Mouse (Mus musculus): ENCODE measurements around the gene Ccdc155.
"Not testable (repeated sequence)": the region's sequence is repeated elsewhere in the genome, so short reads cannot be mapped to it uniquely, and the experiment has no call there.

Gene Ccdc155

DNA sequence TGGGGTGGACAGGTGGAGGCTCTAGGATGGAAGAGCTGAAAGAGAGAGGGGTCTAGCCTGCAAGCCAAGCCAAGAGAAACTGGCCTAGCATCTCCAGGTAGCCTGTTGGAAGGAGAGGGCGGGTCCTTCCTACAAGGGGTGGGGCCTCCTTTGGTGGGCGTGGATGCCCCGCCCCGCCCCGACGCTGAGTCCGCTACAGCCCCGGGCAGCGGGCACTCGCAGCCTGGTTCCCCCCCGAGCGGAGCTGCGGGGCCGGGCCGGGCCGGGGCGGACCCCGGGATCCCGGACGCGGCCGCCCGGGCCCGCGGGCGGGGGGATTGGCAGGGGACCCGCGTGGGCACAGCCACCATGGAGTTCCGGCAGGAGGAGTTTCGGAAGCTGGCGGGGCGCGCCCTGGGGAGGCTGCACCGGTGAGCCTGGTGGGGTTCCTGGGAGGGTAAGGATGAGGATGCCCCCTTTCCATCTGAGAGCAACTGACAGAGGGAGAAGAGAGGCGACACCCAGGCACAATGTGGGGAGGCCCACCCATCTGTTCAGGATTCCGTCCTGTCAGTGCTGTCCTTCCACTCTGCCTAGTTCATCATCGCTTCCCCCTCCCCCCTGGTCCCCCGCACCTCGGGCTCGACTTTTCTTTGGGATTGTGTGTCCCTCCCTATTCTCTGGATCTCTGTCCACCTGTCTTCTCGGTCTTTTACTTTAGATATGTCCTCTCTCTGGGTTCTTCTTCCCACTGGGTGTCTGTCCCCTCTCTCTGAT is 40.8 kb downstream of the Ccdc155 start, which contains the start of gene Slc17a7:
Gene Slc17a7 (plus strand): TSS at position 215 of the 756 bp plus-strand sequence.
- in situ Hi-C loops (cut with MboI), result no loop called here

DNA sequence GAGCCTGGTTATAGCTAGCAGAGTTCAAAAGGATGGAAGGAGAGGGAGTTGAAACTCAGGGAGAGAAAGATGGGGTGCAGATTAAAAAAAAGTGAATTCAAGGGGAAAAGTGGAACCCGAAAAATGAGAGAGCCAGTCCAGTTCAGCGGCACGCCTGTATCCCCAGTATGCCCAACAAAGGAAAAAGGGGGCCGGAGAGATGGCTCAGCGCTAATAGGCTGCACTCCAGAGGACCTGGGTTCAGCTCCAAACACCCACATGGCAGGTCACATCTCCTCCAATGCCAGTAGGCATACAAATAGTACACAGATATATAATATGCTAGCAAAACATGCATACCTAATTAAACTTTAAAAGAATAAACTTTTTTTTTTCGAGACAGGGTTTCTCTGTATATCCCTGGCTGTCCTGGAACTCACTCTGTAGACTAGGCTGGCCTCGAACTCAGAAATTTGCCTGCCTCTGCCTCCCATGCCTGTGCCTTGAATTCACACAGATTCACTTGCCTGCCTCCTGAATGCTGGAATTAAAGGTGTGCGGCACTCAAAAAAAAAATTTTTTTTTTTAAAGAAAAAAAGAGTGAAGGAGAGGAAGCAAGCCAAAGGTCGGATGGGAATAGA is 41.6 kb downstream of the Ccdc155 start:
- in situ Hi-C loops (cut with MboI), result no loop called here

DNA sequence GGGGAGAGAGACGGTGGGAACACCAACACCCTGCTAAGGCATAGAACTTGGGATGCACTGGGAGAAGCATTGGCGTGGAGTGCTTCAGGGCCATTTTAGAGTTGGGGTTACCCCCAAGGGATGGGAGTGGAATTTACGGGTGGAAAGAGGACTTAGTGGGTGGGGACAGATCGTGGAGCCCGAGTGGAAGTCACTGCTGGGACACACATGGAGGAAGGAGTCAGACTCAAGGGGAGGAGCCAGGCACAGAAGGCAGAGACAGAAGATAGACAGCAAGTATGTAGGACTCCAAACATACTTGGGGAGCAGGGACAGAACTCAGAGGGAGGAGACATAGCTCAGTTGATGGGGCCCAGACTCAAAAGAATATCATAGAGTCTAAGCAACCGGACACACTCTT is 42.1 kb downstream of the Ccdc155 start:
- in situ Hi-C loops (cut with MboI), result no loop called here

DNA sequence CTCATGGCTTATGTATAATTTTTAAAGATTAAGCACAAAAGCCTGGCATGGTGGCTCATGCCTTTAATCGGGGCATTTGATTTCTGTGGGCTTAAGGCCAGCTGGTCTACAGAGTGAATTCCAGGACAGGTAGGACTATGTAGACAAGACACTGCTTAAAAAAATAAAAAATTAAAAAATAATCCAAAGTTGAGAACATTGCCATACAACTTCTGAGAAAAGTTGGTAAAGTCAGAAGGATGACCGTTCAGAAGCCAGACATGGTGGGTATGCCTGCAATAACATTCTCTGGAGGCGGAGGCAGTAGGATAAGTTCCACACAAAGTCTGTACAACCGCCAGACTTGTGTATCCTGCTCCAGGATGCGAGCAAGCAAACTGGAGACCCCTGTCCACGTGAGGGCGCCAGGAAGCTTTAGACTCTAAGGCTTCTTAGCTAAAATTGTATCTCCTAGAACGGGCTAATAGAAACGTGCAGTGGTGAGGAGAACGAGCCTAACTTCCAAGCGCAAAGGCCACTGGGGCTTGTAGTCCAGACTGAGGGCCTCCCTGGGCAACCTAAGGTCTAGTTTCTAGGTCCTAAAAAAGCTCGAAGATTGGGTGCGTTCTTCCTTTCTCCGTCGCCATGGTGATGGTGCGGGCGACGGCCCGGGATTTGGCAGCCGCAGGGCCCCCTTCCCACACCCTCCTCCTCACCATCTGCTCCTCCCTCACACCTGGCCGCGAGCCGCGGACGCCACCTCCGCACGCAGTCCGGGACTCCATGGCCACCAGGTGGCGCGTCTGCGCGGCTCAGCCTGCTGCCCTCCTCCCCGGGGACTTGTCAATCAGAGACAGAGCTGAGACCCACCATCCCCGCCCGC is 42.8 kb downstream of the Ccdc155 start:
- in situ Hi-C loops (cut with MboI), result no loop called here

DNA sequence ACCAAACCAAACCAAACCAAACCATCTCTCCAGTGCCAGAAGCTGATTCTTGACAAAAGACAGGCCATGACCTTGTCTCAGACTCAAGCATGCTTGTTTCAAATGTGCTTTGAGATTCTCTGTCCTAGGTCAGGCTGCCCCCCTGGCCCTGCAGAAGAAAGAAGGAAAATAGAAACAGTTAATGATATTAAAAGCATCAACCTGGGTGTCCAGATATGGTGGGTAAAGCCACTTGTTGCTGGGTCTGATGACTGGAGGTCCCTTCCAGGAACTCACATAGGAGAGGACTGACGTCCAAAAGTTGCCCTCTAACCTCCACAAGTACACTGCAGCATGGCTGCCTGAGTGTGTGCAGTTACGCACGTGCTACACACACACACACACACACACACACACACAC is 43.8 kb downstream of the Ccdc155 start:
- in situ Hi-C loops (cut with MboI), result no loop called here

DNA sequence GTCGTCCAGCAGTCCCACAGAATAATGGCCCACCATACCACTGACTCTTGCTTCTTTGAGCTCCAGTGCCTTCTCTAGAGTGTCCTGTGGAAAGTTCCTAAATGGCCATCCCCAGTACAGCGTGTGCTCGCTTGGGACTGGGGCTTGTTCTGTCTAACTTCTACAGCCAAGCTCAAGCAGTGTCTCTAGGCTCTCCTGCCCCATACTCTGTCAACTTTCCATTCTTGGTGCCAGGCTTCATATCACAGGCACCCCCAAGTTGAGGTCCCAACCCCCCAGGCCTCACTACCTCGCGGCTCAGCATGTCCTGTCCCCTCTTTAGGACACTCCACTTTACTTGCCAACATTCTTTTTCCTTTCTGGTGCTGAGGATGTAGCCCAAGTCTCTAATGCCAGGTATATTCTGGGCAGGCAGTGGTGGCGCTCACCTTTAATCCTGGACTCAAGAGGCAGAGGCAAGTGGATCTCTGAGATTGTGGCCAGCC is 44.3 kb downstream of the Ccdc155 start:
- in situ Hi-C loops (cut with MboI), result no loop called here

DNA sequence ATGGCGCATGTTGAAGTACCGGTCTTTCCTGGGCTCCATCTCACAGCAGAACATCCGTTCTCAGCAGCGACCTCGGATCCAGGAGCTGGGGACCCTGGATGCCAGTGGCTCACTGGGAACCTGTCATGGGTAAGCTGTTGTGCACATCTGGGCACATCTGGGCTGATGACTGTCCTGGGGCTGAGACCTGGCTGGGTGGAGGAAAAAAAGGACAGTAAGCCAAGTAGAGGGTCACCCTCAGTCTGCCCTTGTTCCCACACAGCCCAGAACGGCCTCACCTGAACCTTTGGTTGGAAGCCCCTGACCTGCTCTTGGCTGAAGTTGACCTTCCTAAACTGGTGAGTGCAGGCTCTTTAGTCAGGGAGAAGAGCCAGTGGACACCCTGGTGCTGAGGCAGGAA is 45.7 kb downstream of the Ccdc155 start:
- in situ Hi-C loops (cut with MboI), result no loop called here

DNA sequence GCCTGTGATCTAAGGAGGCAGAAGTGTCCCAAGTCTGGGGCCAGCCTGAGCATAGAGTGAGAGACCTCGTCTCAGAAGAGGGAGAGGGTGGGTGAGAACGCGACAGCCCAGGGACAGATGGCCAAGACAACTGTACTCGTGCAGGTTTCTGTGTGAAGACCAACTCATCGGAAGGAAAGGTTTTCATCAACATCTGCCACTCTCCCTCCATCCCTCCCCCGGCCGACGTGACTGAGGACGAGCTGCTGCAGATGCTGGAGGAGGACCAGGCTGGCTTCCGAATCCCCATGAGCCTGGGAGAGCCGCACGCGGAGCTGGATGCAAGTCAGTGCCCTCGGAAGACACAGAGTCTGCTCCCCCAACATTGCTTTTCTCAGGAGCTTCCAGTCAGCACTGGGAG is 47.2 kb downstream of the Ccdc155 start:
- in situ Hi-C loops (cut with MboI), result no loop called here

DNA sequence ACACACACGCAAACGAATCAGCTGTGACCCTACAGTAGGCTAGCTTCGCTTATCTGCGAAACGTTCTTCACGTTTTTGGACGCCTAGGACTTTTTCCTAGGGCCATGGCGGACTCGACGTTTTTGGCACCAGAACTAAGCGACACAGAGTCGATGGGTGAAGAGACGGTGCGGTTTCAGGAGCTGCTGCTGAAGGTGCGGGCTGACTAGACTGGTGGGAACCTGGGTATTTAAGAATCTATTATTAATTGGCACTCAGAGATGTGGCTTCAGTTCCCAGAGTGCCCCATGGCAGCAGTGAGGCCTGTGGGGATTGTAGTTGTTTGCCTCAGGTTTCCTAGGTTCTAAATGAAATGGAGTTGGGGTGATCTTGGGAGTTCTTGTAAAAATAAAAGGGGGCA is 48.5 kb downstream of the Ccdc155 start:
- in situ Hi-C loops (cut with MboI), result no loop called here

DNA sequence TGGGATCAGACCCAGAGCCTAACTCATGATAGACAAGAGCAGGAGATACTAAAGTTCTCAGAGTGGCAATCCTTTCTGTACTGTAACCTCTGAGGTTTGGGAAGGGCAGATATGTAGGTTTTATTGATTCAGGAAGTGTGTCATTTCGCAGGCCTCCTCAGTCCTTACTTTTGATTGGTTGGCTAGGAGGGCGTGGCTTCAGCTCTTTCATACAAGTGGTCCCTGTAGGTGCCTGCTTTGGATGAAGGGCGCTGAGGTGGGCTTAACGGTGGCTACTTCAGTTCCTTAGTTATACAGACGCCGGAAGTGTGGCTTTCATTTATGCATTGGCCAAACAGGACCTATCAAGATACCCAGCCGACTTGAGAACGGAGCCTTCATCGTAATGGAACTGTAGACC is 49.1 kb downstream of the Ccdc155 start:
- in situ Hi-C loops (cut with MboI), result no loop called here

DNA sequence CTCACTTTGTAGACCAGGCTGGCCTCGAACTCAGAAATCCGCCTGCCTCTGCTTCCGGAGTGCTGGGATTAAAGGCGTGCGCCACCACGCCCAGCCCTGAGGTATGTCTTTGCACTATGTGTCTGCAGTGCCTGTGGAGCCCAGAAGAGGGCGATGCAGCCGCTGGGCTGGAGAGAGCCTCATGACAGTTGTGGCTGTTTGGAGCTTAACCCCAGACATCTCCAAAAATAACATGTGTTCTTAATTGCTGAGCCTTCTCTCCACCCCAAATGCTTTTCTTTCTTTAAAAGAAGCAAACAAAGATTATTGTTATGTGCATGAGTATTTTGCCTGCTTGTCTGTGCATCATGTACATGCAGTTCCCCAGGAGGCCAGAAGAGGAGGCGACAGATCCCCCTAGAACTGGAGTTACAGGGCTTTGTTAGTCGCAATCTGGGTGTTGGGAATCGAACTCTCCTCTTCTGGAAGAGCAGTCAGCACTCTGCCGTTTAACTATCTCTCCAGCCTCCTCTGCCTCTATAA is 49.6 kb downstream of the Ccdc155 start:
- in situ Hi-C loops (cut with MboI), result no loop called here

DNA sequence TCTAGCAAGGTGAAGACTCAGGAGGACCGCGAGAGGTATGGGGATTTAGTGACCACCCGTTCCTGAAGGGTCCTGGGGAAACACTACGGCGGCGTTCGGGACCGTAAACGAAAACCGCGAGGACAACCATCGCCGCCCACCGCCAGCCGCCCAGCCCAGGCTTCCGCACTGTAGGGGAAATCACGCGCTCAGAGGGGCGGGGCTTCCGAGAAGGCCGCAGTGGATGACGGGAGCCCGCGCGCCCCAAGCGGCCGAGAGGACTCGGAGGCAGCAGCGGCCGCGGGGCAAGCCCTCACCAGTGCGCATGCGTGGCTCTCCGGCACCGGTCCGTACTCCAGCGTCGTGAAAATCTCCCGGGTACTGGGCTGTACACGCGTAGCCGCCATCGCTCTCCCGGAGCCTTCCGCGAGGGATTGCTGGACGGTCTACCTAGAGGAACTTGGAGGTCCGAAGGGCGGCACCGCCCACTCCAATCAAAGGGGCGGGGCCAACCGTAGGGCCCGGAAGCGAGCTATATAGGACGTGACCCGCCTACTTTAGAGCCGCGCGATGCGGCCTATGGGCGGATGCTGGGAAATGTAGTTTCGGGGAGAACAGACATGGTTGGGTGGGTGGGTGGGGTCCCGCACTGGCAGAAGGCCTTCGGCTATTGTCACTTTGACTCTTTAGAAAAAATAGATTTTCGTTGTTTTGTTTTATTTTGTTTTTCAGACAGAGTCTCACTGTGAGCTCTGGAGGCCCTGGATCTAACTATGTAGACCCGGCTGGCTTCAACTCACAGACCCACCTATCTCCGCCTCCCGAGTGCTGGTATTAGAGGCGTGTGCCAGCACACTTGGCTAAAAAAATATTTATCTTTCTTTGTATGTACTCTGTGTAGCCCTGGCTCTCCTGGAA is 50.3 kb downstream of the Ccdc155 start, which contains the start of the genes Pih1d1 and Aldh16a1:
Gene Pih1d1 (plus strand): TSS at position 208 of the 897 bp plus-strand sequence.
Gene Aldh16a1 (minus strand): TSS at position 489 of the 897 bp plus-strand sequence.
- in situ Hi-C loops (cut with MboI), result no loop called here

DNA sequence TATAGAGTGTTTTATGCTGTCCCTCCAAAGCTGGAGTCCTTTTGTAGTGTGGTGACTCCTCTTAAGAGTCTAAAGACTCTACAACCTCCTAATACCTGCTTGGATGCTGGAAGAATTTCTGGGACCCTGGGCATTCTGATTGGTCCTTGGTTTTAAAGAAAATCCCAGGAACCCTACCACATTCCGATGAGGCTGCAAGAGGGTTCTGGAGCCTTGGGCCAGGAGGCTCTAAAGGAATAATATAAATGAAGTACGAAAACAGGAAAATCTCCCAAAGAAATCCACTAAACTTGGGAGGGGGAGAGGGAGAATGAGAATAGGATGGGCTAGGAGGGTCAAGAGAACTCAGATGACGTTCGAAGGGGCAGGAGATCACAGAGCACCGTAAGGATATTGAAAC is 51.1 kb downstream of the Ccdc155 start:
- in situ Hi-C loops (cut with MboI), result no loop called here

DNA sequence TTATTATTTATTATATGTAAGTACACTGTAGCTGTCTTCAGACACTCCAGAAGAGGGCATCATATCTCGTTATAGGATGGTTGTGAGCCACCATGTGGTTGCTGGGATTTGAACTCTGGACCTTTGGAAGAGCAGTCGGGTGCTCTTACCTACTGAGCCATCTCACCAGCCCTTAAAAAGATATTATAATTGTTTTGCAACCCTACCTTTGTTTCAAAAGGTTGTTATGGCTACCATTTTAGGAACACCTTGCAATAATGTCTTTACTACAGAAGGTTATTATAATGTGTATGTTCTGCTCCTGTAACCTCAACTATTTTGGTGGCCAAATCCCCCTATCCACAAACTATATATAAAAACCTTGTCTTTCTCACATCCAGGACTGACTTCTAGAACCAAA is 51.6 kb downstream of the Ccdc155 start:
- in situ Hi-C loops (cut with MboI), result not testable (repeated sequence)

DNA sequence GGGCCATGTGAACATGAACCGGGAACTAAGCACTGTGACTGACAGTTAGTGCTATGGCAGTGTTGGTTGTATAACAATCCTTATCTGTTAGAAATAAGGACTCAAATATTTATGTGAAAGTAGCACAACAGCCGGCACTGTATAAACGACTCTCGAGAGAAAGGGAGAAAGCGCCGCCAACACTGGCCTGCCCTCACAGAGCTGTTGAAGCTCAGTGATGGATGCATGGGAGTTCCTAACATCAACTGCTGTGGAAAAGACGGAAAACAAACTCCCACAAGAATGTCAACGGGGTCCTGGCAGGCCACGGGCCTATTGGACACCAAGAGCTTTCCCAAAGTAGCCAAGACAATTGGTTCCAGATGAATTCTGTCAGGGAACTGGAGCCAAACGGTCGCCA is 53.4 kb downstream of the Ccdc155 start:
- in situ Hi-C loops (cut with MboI), result no loop called here

DNA sequence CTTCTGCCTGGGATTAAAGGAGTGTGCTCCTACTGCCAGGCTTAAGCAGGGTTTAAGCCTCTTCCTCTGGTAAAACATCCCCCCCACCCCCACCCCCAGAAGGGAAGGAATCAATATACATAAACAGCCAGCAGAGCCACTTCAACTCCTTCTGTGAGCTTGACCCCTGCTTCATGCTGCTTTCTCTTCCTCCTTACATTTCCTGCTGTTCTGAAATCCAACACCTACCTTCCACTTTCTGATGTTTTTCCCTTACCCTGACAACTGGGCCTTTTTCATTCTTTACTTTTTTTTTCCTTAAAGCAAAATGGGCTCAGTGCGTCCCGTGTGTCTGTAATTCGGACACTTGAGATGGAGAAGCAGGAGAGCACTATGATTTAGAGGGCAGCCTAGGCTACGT is 54.4 kb downstream of the Ccdc155 start:
- in situ Hi-C loops (cut with MboI), result no loop called here

DNA sequence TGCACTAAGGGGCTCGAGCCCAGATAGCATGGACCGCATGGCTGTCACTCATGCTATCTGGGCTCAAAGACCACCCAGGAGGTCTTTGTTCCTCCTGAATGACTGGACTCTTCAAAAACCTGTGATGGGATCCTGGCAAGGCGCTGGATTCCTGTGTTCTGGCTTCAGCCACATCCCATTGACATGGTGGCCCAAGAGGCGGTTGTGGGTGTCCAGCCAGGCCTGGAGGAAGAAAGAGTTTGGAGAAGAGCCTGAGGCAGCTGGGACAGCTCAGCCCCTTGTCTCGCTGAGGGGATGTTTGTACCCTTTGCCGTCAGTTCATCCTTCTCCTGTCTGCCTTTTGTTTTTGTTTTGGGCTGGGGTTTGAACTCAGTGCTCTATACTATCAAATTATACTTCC is 55.1 kb downstream of the Ccdc155 start:
- in situ Hi-C loops (cut with MboI), result no loop called here

DNA sequence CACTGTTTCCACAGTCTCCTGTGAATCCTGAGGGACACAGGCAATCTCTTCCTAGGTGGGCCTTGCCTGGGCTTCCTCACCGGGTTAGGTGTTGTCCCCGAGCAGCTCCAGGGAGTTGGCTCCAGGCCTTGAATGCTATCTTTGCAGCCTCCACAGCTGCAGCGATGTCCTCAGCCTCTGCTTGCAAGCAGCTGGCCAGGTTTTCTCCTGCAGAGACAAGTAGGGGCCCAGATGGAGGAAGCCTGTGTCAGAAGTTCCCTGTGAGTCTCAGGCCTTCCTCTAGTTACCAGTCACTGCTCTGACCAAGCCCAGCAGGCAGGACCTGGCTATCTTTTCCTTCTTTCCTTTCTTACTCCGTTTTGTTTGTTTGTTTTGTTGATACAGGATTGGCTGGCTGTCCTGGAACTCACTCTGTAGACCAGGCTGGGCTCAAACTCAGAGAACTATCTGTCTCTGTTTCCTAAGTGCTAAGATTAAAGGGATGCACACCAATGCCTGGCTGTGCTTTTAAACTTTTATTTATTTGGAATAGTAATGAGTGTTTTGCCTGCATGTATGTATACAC is 56.1 kb downstream of the Ccdc155 start:
- in situ Hi-C loops (cut with MboI), result no loop called here

DNA sequence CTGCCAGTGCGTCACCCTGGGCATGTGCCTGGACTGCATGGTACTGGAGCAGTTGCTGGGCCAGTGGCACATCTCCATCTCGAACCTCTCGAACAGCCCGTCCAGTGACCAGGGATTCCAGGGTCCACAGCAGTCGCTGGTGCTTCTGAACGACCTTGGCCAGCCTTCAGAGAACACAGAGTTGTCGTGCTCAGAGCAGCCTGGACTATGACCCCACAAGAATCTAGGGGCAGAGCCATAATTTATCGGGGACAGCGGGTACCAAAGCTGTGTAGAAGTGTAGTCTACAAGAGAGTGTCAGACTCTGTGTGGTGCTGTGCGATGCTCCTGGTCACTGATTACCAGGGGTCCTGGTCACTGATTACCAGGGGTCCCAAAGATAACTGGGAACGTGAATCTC is 56.8 kb downstream of the Ccdc155 start:
- in situ Hi-C loops (cut with MboI), result no loop called here

DNA sequence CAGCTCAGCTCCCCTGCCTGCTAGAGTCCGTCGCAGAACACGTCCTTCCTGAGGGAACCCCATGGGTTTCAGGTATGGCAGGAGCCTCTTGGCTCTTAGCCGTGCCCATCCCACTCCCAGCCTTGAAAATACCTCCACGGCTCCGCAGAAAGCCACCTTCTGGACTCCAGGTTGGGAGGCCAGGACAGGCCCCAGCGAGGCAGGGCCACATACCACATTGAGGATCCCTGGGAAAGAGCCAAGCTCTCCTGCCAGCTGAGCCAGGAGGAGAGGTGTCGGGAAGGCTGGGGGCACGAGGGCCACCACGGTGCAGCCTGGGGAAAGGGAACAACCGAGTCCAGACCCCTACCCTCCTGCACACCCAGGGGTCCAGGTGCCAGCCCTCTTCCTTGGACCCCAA is 57.4 kb downstream of the Ccdc155 start:
- in situ Hi-C loops (cut with MboI), result no loop called here

DNA sequence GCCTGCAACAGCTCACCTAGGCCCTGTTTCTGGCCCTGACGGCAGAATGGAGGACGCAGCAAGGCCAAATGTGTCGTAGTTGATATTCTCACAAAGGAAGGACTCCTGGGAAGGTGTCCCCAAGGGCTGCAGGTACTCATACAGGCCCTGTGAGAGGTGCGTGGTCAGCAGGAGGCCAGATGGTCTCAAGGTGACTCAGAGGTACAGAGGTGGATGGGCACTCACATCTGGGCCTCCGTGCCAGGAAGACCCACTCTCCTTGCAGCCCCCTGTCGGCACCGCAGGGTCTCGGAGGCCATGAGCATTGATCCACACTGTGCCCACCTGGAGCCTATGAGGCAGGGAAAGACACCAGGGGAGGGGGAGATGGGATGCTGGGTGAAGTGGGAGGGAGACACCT is 59.2 kb downstream of the Ccdc155 start:
- in situ Hi-C loops (cut with MboI), result no loop called here

Data from mature B cell (primary cell).